Mouse (Mus musculus): ENCODE data around the gene Rcvrn. TPM values are rescaled to one million over a fixed set of nuclear protein-coding genes. Genes with fewer than 3 reads are reported as not detected.

The Rcvrn gene
- polyA plus RNA-seq, 1 experiment from 2014 or later: not detected

GRCm38 (mm10) chr11:67664918-67665317, 30.2 kb upstream of the Rcvrn start:
- H3K9ac ChIP-seq (replicated peaks; ENCODE audit: low read depth, low read length): no peak overlapping the region
- no peaks in the 10 kb centered on the region for H3K4me1 ChIP-seq (ENCODE audit: control insufficient read depth, insufficient read depth, low read length)
- H3K27me3 ChIP-seq (ENCODE audit: control insufficient read depth, insufficient read depth, low read length): no peaks in the 10 kb centered on the region
- H3K9me3 ChIP-seq (ENCODE audit: control insufficient read depth, low read depth, low read length): no peaks in the 10 kb centered on the region
- H3K36me3 ChIP-seq (ENCODE audit: control insufficient read depth, insufficient read depth, low read length): no peaks in the 10 kb centered on the region
- WGBS: 83% methylated on average over 6 of the region's 6 CpGs
- no peak for ATAC-seq (ENCODE audit: insufficient number of reproducible peaks, insufficient read depth, low FRiP score, low read depth)
- no peak overlapping the region for H3K27ac ChIP-seq (ENCODE audit: low read length)
- no peak overlapping the region for H3K4me3 ChIP-seq (ENCODE audit: low read depth, low read length)
- no peak overlapping the region for H3K4me2 ChIP-seq (replicated peaks; ENCODE audit: low read depth, low read length)

GRCm38 (mm10) chr11:67666129-67666528, 29.0 kb upstream of the Rcvrn start:
- no peak overlapping the region for H3K27ac ChIP-seq (ENCODE audit: low read length)
- no peak overlapping the region for H3K4me3 ChIP-seq (ENCODE audit: low read depth, low read length)
- H3K4me1 ChIP-seq (ENCODE audit: control insufficient read depth, insufficient read depth, low read length): no peaks in the 10 kb centered on the region
- no peaks in the 10 kb centered on the region for H3K36me3 ChIP-seq (ENCODE audit: control insufficient read depth, insufficient read depth, low read length)
- no peak for ATAC-seq (ENCODE audit: insufficient number of reproducible peaks, insufficient read depth, low FRiP score, low read depth)
- H3K9ac ChIP-seq (replicated peaks; ENCODE audit: low read depth, low read length): no peak overlapping the region
- no peaks in the 10 kb centered on the region for H3K9me3 ChIP-seq (ENCODE audit: control insufficient read depth, low read depth, low read length)
- 80% methylated on average over 5 of the region's 5 CpGs for WGBS
- no peaks in the 10 kb centered on the region for H3K27me3 ChIP-seq (ENCODE audit: control insufficient read depth, insufficient read depth, low read length)
- no peak overlapping the region for H3K4me2 ChIP-seq (replicated peaks; ENCODE audit: low read depth, low read length)

GRCm38 (mm10) chr11:67667531-67668332, 27.4 kb upstream of the Rcvrn start:
- Histone ChIP-seq H3K27me3 (ENCODE audit: control insufficient read depth, insufficient read depth, low read length) (no peaks in the 10 kb centered on the region), H3K36me3 (ENCODE audit: control insufficient read depth, insufficient read depth, low read length) (no peaks in the 10 kb centered on the region), H3K27ac (ENCODE audit: low read length) (no peak overlapping the region), H3K4me1 (ENCODE audit: control insufficient read depth, insufficient read depth, low read length) (no peaks in the 10 kb centered on the region), H3K9me3 (ENCODE audit: control insufficient read depth, low read depth, low read length) (no peaks in the 10 kb centered on the region), H3K4me2 (replicated peaks; ENCODE audit: low read depth, low read length) (no peak overlapping the region), H3K4me3 (ENCODE audit: low read depth, low read length) (no peak overlapping the region), H3K9ac (replicated peaks; ENCODE audit: low read depth, low read length) (no peak overlapping the region)
- 86% methylated on average over 13 of the region's 13 CpGs for WGBS
- ATAC-seq (ENCODE audit: insufficient number of reproducible peaks, insufficient read depth, low FRiP score, low read depth): no peak

GRCm38 (mm10) chr11:67668460-67669007, 26.6 kb upstream of the Rcvrn start:
- no peak overlapping the region for H3K4me3 ChIP-seq (ENCODE audit: low read depth, low read length)
- no peaks in the 10 kb centered on the region for H3K9me3 ChIP-seq (ENCODE audit: control insufficient read depth, low read depth, low read length)
- no peak for ATAC-seq (ENCODE audit: insufficient number of reproducible peaks, insufficient read depth, low FRiP score, low read depth)
- 89% methylated on average over 3 of the region's 3 CpGs for WGBS
- no peak overlapping the region for H3K27ac ChIP-seq (ENCODE audit: low read length)
- no peaks in the 10 kb centered on the region for H3K36me3 ChIP-seq (ENCODE audit: control insufficient read depth, insufficient read depth, low read length)
- H3K4me2 ChIP-seq (replicated peaks; ENCODE audit: low read depth, low read length): no peak overlapping the region
- H3K9ac ChIP-seq (replicated peaks; ENCODE audit: low read depth, low read length): no peak overlapping the region
- H3K27me3 ChIP-seq (ENCODE audit: control insufficient read depth, insufficient read depth, low read length): no peaks in the 10 kb centered on the region
- no peaks in the 10 kb centered on the region for H3K4me1 ChIP-seq (ENCODE audit: control insufficient read depth, insufficient read depth, low read length)

- WGBS: 92% methylated on average over 6 of the region's 6 CpGs
- Histone ChIP-seq H3K4me3 (ENCODE audit: low read depth, low read length) (no peak overlapping the region), H3K4me2 (replicated peaks; ENCODE audit: low read depth, low read length) (no peak overlapping the region), H3K9me3 (ENCODE audit: control insufficient read depth, low read depth, low read length) (no peaks in the 10 kb centered on the region), H3K27ac (ENCODE audit: low read length) (no peak overlapping the region), H3K36me3 (ENCODE audit: control insufficient read depth, insufficient read depth, low read length) (no peaks in the 10 kb centered on the region), H3K4me1 (ENCODE audit: control insufficient read depth, insufficient read depth, low read length) (no peaks in the 10 kb centered on the region), H3K9ac (replicated peaks; ENCODE audit: low read depth, low read length) (no peak overlapping the region), H3K27me3 (ENCODE audit: control insufficient read depth, insufficient read depth, low read length) (no peaks in the 10 kb centered on the region)
- no peak for ATAC-seq (ENCODE audit: insufficient number of reproducible peaks, insufficient read depth, low FRiP score, low read depth)
These were observed 25.1 kb upstream of the Rcvrn start for GRCm38 (mm10) chr11:67670031-67670430.

- Histone ChIP-seq H3K4me2 (replicated peaks; ENCODE audit: low read depth, low read length) (no peak overlapping the region), H3K4me1 (ENCODE audit: control insufficient read depth, insufficient read depth, low read length) (no peaks in the 10 kb centered on the region)
- 75% methylated on average over 5 of the region's 5 CpGs for WGBS
These were observed 23.0 kb upstream of the Rcvrn start for GRCm38 (mm10) chr11:67672140-67672539.

GRCm38 (mm10) chr11:67675562-67676540, 19.3 kb upstream of the Rcvrn start:
- H3K9me3 ChIP-seq (ENCODE audit: control insufficient read depth, low read depth, low read length): no peaks in the 10 kb centered on the region
- WGBS: 66% methylated on average over 12 of the region's 12 CpGs
- no peak overlapping the region for H3K27ac ChIP-seq (ENCODE audit: low read length)
- H3K4me2 ChIP-seq (replicated peaks; ENCODE audit: low read depth, low read length): no peak overlapping the region
- no peaks in the 10 kb centered on the region for H3K27me3 ChIP-seq (ENCODE audit: control insufficient read depth, insufficient read depth, low read length)
- H3K9ac ChIP-seq (replicated peaks; ENCODE audit: low read depth, low read length): no peak overlapping the region
- 0 out of 2 replicates have a peak, but pooled peaks have one; percentile 33 for ATAC-seq (ENCODE audit: insufficient number of reproducible peaks, insufficient read depth, low FRiP score, low read depth)
- H3K4me1 ChIP-seq (ENCODE audit: control insufficient read depth, insufficient read depth, low read length): no peaks in the 10 kb centered on the region
- no peaks in the 10 kb centered on the region for H3K36me3 ChIP-seq (ENCODE audit: control insufficient read depth, insufficient read depth, low read length)
- H3K4me3 ChIP-seq (ENCODE audit: low read depth, low read length): no peak overlapping the region

More at GRCm38 (mm10) chr11:67672140-67672539, 23.0 kb upstream of the Rcvrn start:
- H3K9me3 ChIP-seq (ENCODE audit: control insufficient read depth, low read depth, low read length): no peaks in the 10 kb centered on the region
- no peaks in the 10 kb centered on the region for H3K36me3 ChIP-seq (ENCODE audit: control insufficient read depth, insufficient read depth, low read length)
- H3K27me3 ChIP-seq (ENCODE audit: control insufficient read depth, insufficient read depth, low read length): no peaks in the 10 kb centered on the region
- H3K27ac ChIP-seq (ENCODE audit: low read length): no peak overlapping the region
- ATAC-seq (ENCODE audit: insufficient number of reproducible peaks, insufficient read depth, low FRiP score, low read depth): no peak
- H3K4me3 ChIP-seq (ENCODE audit: low read depth, low read length): no peak overlapping the region
- no peak overlapping the region for H3K9ac ChIP-seq (replicated peaks; ENCODE audit: low read depth, low read length)

GRCm38 (mm10) chr11:67679300-67679699, 15.8 kb upstream of the Rcvrn start:
- Histone ChIP-seq H3K27ac (ENCODE audit: low read length) (no peak overlapping the region), H3K27me3 (ENCODE audit: control insufficient read depth, insufficient read depth, low read length) (no peaks in the 10 kb centered on the region), H3K4me1 (ENCODE audit: control insufficient read depth, insufficient read depth, low read length) (no peaks in the 10 kb centered on the region), H3K36me3 (ENCODE audit: control insufficient read depth, insufficient read depth, low read length) (no peaks in the 10 kb centered on the region), H3K9me3 (ENCODE audit: control insufficient read depth, low read depth, low read length) (no peaks in the 10 kb centered on the region), H3K9ac (replicated peaks; ENCODE audit: low read depth, low read length) (no peak overlapping the region), H3K4me3 (ENCODE audit: low read depth, low read length) (no peak overlapping the region), H3K4me2 (replicated peaks; ENCODE audit: low read depth, low read length) (no peak overlapping the region)
- no peak for ATAC-seq (ENCODE audit: insufficient number of reproducible peaks, insufficient read depth, low FRiP score, low read depth)
- WGBS: 67% methylated on average over 5 of the region's 5 CpGs
